Mouse (Mus musculus) spleen, postnatal 10 days (tissue): ENCODE measurements around the gene Gm21874.
"Not testable (repeated sequence)": the region's sequence is repeated elsewhere in the genome, so short reads cannot be mapped to it uniquely, and the experiment has no call there.

Experiments used
- DNase-seq, 2 experiments: peaks; one replicate each; pipeline ENCODE4 v3.0.0; 2021 to 2022; ENCODE audit warnings: low spot score in 2 of 2

The Gm21874 gene

DNA sequence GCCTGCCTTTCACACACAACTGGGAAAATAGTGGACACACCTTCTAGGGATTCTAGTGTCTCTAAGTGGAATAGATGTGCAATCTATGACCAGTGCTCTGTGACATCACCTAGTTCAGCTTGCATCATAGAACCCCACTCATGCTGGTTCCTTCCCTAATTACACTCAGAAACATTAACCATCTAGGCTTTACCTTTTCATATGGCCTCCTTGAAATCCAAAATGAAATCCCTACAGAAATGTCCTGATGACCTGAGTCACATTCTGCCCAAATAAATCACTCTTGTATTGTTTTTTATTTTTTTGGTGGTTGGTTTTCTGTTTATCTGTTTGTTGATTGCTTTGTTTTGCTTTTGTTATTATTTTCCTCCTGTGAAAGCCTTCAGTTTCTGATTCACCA lies at the start of gene Gm21874:
Gene Gm21874, minus strand, starts transcription at position 101 of the 400 bp plus-strand sequence.
- not testable (repeated sequence) for DNase-seq
